Mouse (Mus musculus) liver, postnatal 0 days (tissue): Measurements from ENCODE around the gene Lor. TPM values are rescaled to one million over a fixed set of nuclear protein-coding genes. Genes with fewer than 3 reads are reported as not detected.
A peak's percentile ranks its signal among the peaks of the same experiment; 100 is the strongest.

Source experiments
- ATAC-seq: fragments of 200-750 bp; cut with Nextera tagmentation; 2 replicates; pipeline ENCODE4 v1.8.0; 2017; ENCODE audit warnings: mild to moderate bottlenecking, moderate library complexity
- DNase-seq: peaks from one replicate; pipeline ENCODE4 v3.0.0-alpha.2; 2016
- H3K27ac ChIP-seq: fragments of 300-500 bp; sonication (generic); 2 replicates; pipeline ENCODE4 v1.5.1; 2014; ENCODE audit warnings: antibody characterized with exemption, moderate library complexity, mild to moderate bottlenecking, low read depth
- H3K27me3 ChIP-seq: fragments of 300-500 bp; sonication (generic); 2 replicates; pipeline ENCODE4 v1.6.1; 2014; ENCODE audit warnings: low read length, control low read depth, mixed read lengths; ENCODE audit not compliant: insufficient read depth
- H3K36me3 ChIP-seq: fragments of 300-500 bp; sonication (generic); replicated peaks from 2 replicates; pipeline ENCODE4 v1.6.1; 2014; ENCODE audit warnings: mild to moderate bottlenecking, control low read depth, low read length, moderate library complexity, mixed read lengths; ENCODE audit not compliant: insufficient read depth
- H3K4me1 ChIP-seq: fragments of 300-500 bp; sonication (generic); 2 replicates; pipeline ENCODE4 v1.6.1; 2014; ENCODE audit warnings: antibody characterized with exemption, mild to moderate bottlenecking, control low read depth; ENCODE audit not compliant: insufficient read depth
- H3K4me2 ChIP-seq: fragments of 300-500 bp; sonication (generic); 2 replicates; pipeline ENCODE4 v1.6.1; 2014; ENCODE audit warnings: low read depth, mild to moderate bottlenecking, low read length, moderate library complexity, mixed read lengths
- H3K4me3 ChIP-seq: fragments of 300-500 bp; sonication (generic); 2 replicates; pipeline ENCODE4 v1.5.1; 2014; ENCODE audit warnings: low read depth, low read length
- H3K9ac ChIP-seq: fragments of 300-500 bp; sonication (generic); replicated peaks from 2 replicates; pipeline ENCODE4 v1.6.1; 2014; ENCODE audit warnings: mild to moderate bottlenecking, moderate library complexity
- H3K9me3 ChIP-seq: fragments of 300-500 bp; sonication (generic); 2 replicates; pipeline ENCODE4 v1.6.1; 2016; ENCODE audit warnings: mild to moderate bottlenecking, control low read depth, low read length, mixed read lengths
- CTCF ChIP-seq: sonication (generic); IDR thresholded peaks from 2 replicates; pipeline ENCODE4 v1.5.1; 2016; ENCODE audit warnings: antibody characterized with exemption, low read depth
- EP300 ChIP-seq: IDR thresholded peaks from 2 replicates; pipeline ENCODE4 v1.6.1; 2016; ENCODE audit warnings: antibody characterized with exemption, low read depth, mild to moderate bottlenecking
- WGBS: fragments of 180-500 bp; shearing (Covaris S2); extraction: QIAGEN DNeasy Blood & Tissue Kit; methylation state at CpG from one replicate; pipeline ENCODE4 v1.1.7; 2014; ENCODE audit not compliant: insufficient replicate concordance; 5-methylcytosine and 5-hydroxymethylcytosine counted together
- polyA plus RNA-seq: library from polyadenylated mRNA; unstranded; fragments of >200 nt; fragmentation: Nextera tagmentation; extraction: Ambion mirVana; gene quantifications from 2 replicates; pipeline ENCODE4 v1.2.1, GENCODE M21; 2015

Lor gene
- polyA plus RNA-seq: 0.06 TPM in 1 of 2 replicates, not detected in the other

DNA sequence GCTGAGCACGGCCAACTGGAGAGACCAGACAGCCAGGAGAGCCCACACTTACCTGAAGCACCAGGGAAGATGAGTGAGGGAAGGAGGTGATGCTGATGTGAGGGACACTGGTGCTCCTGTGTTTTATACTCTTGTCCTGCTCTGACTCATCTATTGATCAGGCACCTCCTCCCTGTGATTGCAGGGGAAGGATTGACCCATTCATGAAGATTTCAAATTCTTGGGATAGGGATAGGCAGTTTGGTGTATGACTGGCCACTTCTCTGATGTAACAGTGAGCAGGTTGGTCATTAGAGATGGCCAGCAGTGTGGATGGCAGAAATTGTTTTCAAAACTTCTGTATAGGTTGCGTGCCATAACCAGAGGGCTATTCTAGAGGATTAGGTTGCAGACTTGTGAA, at the start of gene Lor:
TSS of gene Lor (minus strand) at position 101 of the 400 bp plus-strand sequence.
- DNase-seq (no peak), ATAC-seq (no peak)
- H3K4me1 ChIP-seq: peaks cover 10% of the 10 kb centered on the region
- no peaks in the 10 kb centered on the region for H3K36me3 ChIP-seq
- H3K9ac ChIP-seq: no peak within 1 kb of the TSS
- no peak within 1 kb of the TSS for H3K4me2 ChIP-seq
- no peaks in the 10 kb centered on the region for H3K9me3 ChIP-seq
- no peak within 1 kb of the TSS for H3K27ac ChIP-seq
- no peak within 1 kb of the TSS for H3K4me3 ChIP-seq
- H3K27me3 ChIP-seq: peaks cover 54% of the 10 kb centered on the region
- no peak for TF ChIP-seq EP300
- no peak for TF ChIP-seq CTCF
- WGBS: 73% methylated on average over 2 of the region's 2 CpGs

DNA sequence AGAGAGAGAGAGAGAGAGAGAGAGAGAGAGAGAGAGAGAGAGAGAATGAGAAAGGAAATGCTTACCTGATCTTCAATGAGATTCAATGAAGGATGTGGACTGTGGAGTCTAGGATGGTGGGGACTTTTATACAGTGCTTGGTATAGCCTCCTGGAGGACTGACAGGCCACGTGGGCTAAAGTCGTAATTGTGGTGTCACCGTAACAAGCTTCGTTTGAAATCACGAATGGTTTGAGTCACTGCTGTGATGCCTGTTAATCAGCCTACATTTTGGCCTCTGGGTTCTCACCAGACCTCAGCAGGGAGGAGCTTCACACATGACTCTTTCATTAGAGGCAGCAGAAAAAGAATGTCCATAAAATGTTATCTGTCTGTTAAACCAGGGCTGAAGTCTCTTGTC, 40.9 kb upstream of the Lor start, which contains the start of gene Prr9:
TSS of gene Prr9 (minus strand) at position 101 of the 400 bp plus-strand sequence.
- H3K27me3 ChIP-seq: no peaks in the 10 kb centered on the region
- DNase-seq (no peak), ATAC-seq (no peak)
- no peak within 1 kb of the TSS for H3K4me2 ChIP-seq
- H3K4me1 ChIP-seq: no peaks in the 10 kb centered on the region
- no peak within 1 kb of the TSS for H3K27ac ChIP-seq
- no peak within 1 kb of the TSS for H3K4me3 ChIP-seq
- 72% methylated on average over 5 of the region's 5 CpGs for WGBS
- H3K9me3 ChIP-seq: no peaks in the 10 kb centered on the region
- H3K9ac ChIP-seq: no peak within 1 kb of the TSS
- TF ChIP-seq EP300: no peak
- no peaks in the 10 kb centered on the region for H3K36me3 ChIP-seq

DNA sequence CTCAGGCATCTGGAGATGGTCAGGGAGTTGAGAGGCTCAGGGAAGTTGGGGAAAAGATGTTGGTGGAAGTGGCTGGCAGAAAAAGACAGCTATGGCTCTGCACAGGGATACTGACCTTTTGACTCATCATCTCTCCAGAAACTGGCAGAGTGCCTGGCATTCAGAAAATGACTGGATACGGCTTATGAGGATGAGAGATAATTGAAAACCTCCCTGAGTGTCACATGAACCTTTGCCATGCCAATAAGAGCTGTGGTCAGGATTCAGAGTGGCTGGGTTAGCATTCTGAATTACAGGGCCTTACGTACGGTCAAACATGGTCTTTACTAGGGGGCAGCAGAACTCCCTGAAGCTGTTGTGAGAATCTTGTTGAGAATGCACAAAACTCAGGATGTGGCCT, 38.0 kb upstream of the Lor start:
- TF ChIP-seq CTCF (no peak), EP300 (no peak)

DNA sequence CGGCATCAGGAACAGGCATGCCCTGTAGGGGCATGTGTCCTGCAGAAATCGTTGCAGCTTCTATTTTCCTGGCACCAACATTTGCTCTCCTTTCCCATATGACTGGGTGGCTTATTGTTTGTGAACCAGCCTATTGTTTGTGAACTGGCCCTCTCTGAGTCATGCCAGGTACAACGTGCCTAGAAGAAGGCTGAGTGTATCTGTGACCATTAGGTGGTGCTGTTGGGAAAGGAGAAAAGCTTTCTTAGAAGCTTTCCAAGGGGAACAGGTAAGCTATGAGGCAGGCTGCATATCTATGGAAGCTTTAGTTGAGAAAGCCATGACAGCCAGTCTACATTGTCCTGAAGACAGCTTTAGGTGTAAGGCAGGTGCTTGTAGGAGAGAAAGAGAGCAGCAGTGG, 35.0 kb upstream of the Lor start:
- Histone ChIP-seq H3K4me2 (no peak overlapping the region), H3K27me3 (no peaks in the 10 kb centered on the region), H3K27ac (no peak overlapping the region), H3K9ac (no peak overlapping the region), H3K4me1 (no peaks in the 10 kb centered on the region), H3K36me3 (no peaks in the 10 kb centered on the region), H3K9me3 (no peaks in the 10 kb centered on the region), H3K4me3 (no peak overlapping the region)
- DNase-seq (no peak), ATAC-seq (no peak)
- 28% methylated on average over 3 of the region's 3 CpGs for WGBS
- TF ChIP-seq EP300 (no peak), CTCF (peak; percentile 40)

More for the DNA sequence above, 38.0 kb upstream of the Lor start:
- 70% methylated on average over 3 of the region's 3 CpGs for WGBS
- Histone ChIP-seq H3K9me3 (no peaks in the 10 kb centered on the region), H3K36me3 (no peaks in the 10 kb centered on the region), H3K27me3 (no peaks in the 10 kb centered on the region), H3K27ac (no peak overlapping the region), H3K4me1 (no peaks in the 10 kb centered on the region), H3K4me2 (no peak overlapping the region), H3K9ac (no peak overlapping the region), H3K4me3 (no peak overlapping the region)
- no peak for ATAC-seq
- no peak for DNase-seq

DNA sequence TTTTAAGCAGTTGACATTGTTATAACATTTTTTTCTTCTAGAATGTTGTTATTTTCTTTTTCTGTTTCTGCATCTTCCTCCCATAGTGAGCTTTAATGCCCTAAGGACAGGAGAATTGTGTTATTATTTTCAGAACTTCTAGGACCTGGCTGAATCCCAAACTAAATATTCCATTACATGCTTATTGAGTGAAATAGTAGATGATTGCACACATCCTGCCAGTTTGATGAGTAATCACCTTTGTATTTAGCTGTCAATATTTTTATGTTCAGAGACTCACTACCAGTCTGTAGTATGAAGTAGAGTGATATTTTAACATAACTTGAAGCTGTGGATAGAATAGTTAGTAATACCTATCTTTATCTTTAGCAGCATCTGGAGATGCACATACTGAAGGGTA, 28.6 kb upstream of the Lor start:
- DNase-seq: no peak
- H3K4me2 ChIP-seq: no peak overlapping the region
- H3K27me3 ChIP-seq: no peaks in the 10 kb centered on the region
- no peak for ATAC-seq
- TF ChIP-seq CTCF (no peak), EP300 (no peak)
- H3K9me3 ChIP-seq: no peaks in the 10 kb centered on the region
- H3K36me3 ChIP-seq: no peaks in the 10 kb centered on the region
- no peaks in the 10 kb centered on the region for H3K4me1 ChIP-seq
- H3K4me3 ChIP-seq: no peak overlapping the region
- H3K9ac ChIP-seq: no peak overlapping the region
- no peak overlapping the region for H3K27ac ChIP-seq

DNA sequence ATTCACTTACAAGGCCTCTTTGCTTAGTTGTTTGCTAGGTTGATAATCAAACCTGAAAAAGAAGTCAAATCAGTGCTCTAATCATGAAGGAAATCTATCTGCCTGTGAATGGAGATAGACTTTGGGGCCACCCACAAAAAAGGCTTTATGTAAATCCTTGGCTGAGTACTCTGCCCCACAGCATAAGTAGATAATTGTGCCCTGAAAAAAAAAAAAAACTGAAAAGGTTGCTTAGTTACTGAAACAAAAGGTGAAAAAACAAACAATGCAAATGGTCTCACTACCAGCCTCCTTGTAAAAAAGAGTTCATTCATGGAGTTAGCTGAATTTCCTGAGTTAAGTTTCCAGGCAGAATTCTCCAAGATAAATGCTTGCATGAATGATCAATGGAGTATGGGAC, 27.8 kb upstream of the Lor start:
- no peaks in the 10 kb centered on the region for H3K27me3 ChIP-seq
- TF ChIP-seq CTCF: no peak
- no peak for TF ChIP-seq EP300
- no peak overlapping the region for H3K27ac ChIP-seq
- no peak overlapping the region for H3K4me2 ChIP-seq
- no peak for ATAC-seq
- H3K36me3 ChIP-seq: no peaks in the 10 kb centered on the region
- no peaks in the 10 kb centered on the region for H3K9me3 ChIP-seq
- H3K4me1 ChIP-seq: no peaks in the 10 kb centered on the region
- no peak overlapping the region for H3K9ac ChIP-seq
- H3K4me3 ChIP-seq: no peak overlapping the region
- DNase-seq: no peak

DNA sequence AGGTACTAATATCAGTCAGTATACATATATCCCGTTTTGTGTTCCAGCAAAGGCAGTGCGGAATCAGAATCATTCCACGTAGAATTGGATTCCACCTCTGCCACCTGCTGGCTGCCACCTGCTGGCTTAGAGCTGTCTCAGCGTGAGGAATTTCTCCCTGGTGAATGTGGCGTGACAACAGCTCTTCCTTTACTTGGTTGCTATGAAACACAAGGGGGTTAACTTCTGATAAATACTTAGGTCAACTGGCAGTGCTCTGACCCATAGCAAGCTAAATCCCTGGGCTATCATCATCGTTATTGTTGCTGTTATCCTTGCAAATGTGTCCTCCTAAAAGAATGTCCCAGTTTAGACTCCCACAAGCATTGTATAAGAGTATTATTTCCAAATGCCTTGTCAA, 23.6 kb upstream of the Lor start:
- 9% methylated on average over 6 of the region's 6 CpGs for WGBS
- Histone ChIP-seq H3K27ac (no peak overlapping the region), H3K27me3 (no peaks in the 10 kb centered on the region), H3K36me3 (no peaks in the 10 kb centered on the region), H3K4me2 (no peak overlapping the region), H3K4me1 (no peaks in the 10 kb centered on the region), H3K9ac (no peak overlapping the region), H3K4me3 (no peak overlapping the region), H3K9me3 (no peaks in the 10 kb centered on the region)
- TF ChIP-seq EP300: no peak
- peak; percentile 56 for TF ChIP-seq CTCF
- ATAC-seq (no peak), DNase-seq (peak; percentile 14)
